19 mouse cellular contexts compared by ENCODE assay signal in the genomic region with DNA sequence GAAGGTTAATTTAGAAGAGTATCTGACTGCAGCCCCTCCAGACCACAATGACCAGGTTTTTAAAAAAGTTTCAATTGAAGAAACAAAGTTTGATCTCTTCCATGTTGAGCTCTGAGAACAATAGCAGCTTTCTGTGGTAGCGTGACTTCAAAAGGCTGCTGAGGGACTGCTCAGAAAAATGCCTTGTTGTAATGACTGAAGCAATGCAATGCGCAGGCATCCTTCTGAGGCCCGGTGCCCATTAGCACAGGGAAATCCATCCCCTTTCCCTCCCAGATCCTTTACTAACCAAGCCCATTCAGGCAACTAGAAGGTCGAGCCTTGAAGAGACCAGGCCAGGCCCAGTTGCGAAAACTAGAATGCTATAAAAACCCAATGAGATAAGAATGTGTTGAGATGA. TPM values are rescaled to one million over a fixed set of nuclear protein-coding genes. Genes with fewer than 3 reads are reported as not detected.
A peak's percentile ranks its signal among the peaks of the same experiment; 100 is the strongest.
DNase-seq lines count a peak whose midpoint lies in the region; ATAC-seq and TF ChIP-seq lines count a peak whose summit lies in the region.
"Had no signal": no experiment of that assay in that cellular context is flagged by ENCODE, and none has a peak within 500 bp of the region (broad histone marks: within the 10 kb centered on the region; RNA-seq: fewer than 3 reads in every experiment).

No protein-coding gene starts in this region.

- H3K4me1 ChIP-seq in hindbrain, postnatal 0 days (ENCODE audit: insufficient read depth, low read length) = peaks cover 7% of the 10 kb centered on the region; the same call in 1 of the 2 replicates
- H3K4me1 ChIP-seq in hindbrain, embryonic 13.5 days (replicated peaks) = peaks cover 40% of the 10 kb centered on the region
- H3K4me1 ChIP-seq in midbrain, embryonic 11.5 days (ENCODE audit: control insufficient read depth, insufficient read depth, low read length) = peaks cover 32% of the 10 kb centered on the region
- H3K4me1 ChIP-seq in midbrain, embryonic 13.5 days (replicated peaks) = peaks cover 51% of the 10 kb centered on the region
- peaks cover 14% of the 10 kb centered on the region for H3K4me1 ChIP-seq in embryonic facial prominence, embryonic 14.5 days (ENCODE audit: control insufficient read depth, insufficient read depth, low read length)

- H3K27ac ChIP-seq in hindbrain, postnatal 0 days = no peak overlapping the region
- H3K27ac ChIP-seq in hindbrain, embryonic 13.5 days = no peak overlapping the region
- H3K27ac ChIP-seq in midbrain, embryonic 11.5 days (ENCODE audit: low read depth, low read length) = no peak overlapping the region
- no peak overlapping the region for H3K27ac ChIP-seq in midbrain, embryonic 13.5 days
- H3K27ac ChIP-seq in embryonic facial prominence, embryonic 14.5 days (replicated peaks; ENCODE audit: low read depth, low read length) = no peak overlapping the region
- H3K27ac ChIP-seq: hindbrain, embryonic 12.5 days; layer of hippocampus, adult 2 months; neural tube, embryonic 15.5 days had no signal

- H3K9ac ChIP-seq in hindbrain, postnatal 0 days (replicated peaks; ENCODE audit: low read length) = no peak overlapping the region
- H3K9ac ChIP-seq in hindbrain, embryonic 13.5 days = no peak overlapping the region
- no peak overlapping the region for H3K9ac ChIP-seq in midbrain, embryonic 11.5 days (ENCODE audit: low read length)
- H3K9ac ChIP-seq in midbrain, embryonic 13.5 days (replicated peaks) = no peak overlapping the region
- no peak overlapping the region for H3K9ac ChIP-seq in embryonic facial prominence, embryonic 14.5 days (ENCODE audit: low read depth, low read length)
- H3K9ac ChIP-seq: forebrain, postnatal 0 days; neural tube, embryonic 15.5 days had no signal

- peaks cover 9% of the 10 kb centered on the region for H3K27me3 ChIP-seq in hindbrain, postnatal 0 days (ENCODE audit: insufficient read depth, low read length)
- H3K27me3 ChIP-seq in hindbrain, embryonic 13.5 days = peaks cover 70% of the 10 kb centered on the region
- peaks cover 47% of the 10 kb centered on the region for H3K27me3 ChIP-seq in midbrain, embryonic 11.5 days (ENCODE audit: control insufficient read depth, insufficient read depth, low read length)
- peaks cover 52% of the 10 kb centered on the region for H3K27me3 ChIP-seq in midbrain, embryonic 13.5 days
- peaks cover 64% of the 10 kb centered on the region for H3K27me3 ChIP-seq in embryonic facial prominence, embryonic 14.5 days (replicated peaks; ENCODE audit: control insufficient read depth, insufficient read depth, low read length)

- no peak for ATAC-seq in hindbrain, postnatal 0 days
- ATAC-seq in hindbrain, embryonic 13.5 days (ENCODE audit: low FRiP score) = no peak
- no peak for ATAC-seq in midbrain, embryonic 11.5 days (ENCODE audit: low FRiP score)
- ATAC-seq in midbrain, embryonic 13.5 days = no peak
- no peak for ATAC-seq in embryonic facial prominence, embryonic 14.5 days (ENCODE audit: low read depth)
- ATAC-seq: forebrain, postnatal 0 days; intestine, embryonic 16.5 days had no signal

- no peak overlapping the region for H3K4me3 ChIP-seq in hindbrain, postnatal 0 days (ENCODE audit: low read length)
- H3K4me3 ChIP-seq in hindbrain, embryonic 13.5 days = no peak overlapping the region
- no peak overlapping the region for H3K4me3 ChIP-seq in midbrain, embryonic 11.5 days (ENCODE audit: low read depth, low read length)
- H3K4me3 ChIP-seq in midbrain, embryonic 13.5 days (replicated peaks) = no peak overlapping the region
- H3K4me3 ChIP-seq in embryonic facial prominence, embryonic 14.5 days (ENCODE audit: low read depth, low read length) = no peak overlapping the region
- H3K4me3 ChIP-seq: erythroblast, embryonic 14.5 days had no signal

- H3K36me3 ChIP-seq in hindbrain, postnatal 0 days (ENCODE audit: insufficient read depth, low read length) = no peaks in the 10 kb centered on the region
- no peaks in the 10 kb centered on the region for H3K36me3 ChIP-seq in hindbrain, embryonic 13.5 days
- no peaks in the 10 kb centered on the region for H3K36me3 ChIP-seq in midbrain, embryonic 11.5 days (ENCODE audit: control insufficient read depth, insufficient read depth, low read length)
- H3K36me3 ChIP-seq in midbrain, embryonic 13.5 days = no peaks in the 10 kb centered on the region
- no peaks in the 10 kb centered on the region for H3K36me3 ChIP-seq in embryonic facial prominence, embryonic 14.5 days (ENCODE audit: control insufficient read depth, insufficient read depth, low read length)
- H3K36me3 ChIP-seq: heart, embryonic 10.5 days; hindbrain, embryonic 12.5 days; neural tube, embryonic 15.5 days had no signal

- WGBS in hindbrain, postnatal 0 days = 39% methylated on average over 5 of the region's 5 CpGs
- 12% methylated on average over 5 of the region's 5 CpGs for WGBS in hindbrain, embryonic 13.5 days
- 4% methylated on average over 5 of the region's 5 CpGs for WGBS in midbrain, embryonic 11.5 days
- 6% methylated on average over 5 of the region's 5 CpGs for WGBS in midbrain, embryonic 13.5 days
- 17% methylated on average over 5 of the region's 5 CpGs for WGBS in embryonic facial prominence, embryonic 14.5 days

- DNase-seq in hindbrain, postnatal 0 days (ENCODE audit: low spot score) = no peak
- peak; percentile 86 for DNase-seq in midbrain, embryonic 11.5 days (ENCODE audit: low spot score, missing footprints)
- DNase-seq in embryo, embryonic 10 days (ENCODE audit: low spot score) = peak; percentile 57
- DNase-seq in embryonic facial prominence, embryonic 14.5 days (ENCODE audit: low spot score) = no peak
- no peak for DNase-seq in layer of hippocampus, postnatal 10 days (ENCODE audit: low spot score in 2 of 2)
- DNase-seq: cerebellum, adult 9-11 months had no signal

- H3K4me2 ChIP-seq in hindbrain, postnatal 0 days (ENCODE audit: low read depth, low read length) = peak overlapping the region; percentile 80
- H3K4me2 ChIP-seq in hindbrain, embryonic 13.5 days = no peak overlapping the region
- H3K4me2 ChIP-seq in midbrain, embryonic 11.5 days = peak overlapping the region; percentile 4; the same call in 1 of the 2 replicates
- H3K4me2 ChIP-seq in midbrain, embryonic 13.5 days (replicated peaks) = no peak overlapping the region
- peak overlapping the region; percentile 83; the same call in 1 of the 2 replicates for H3K4me2 ChIP-seq in embryonic facial prominence, embryonic 14.5 days (ENCODE audit: low read depth, low read length)

- H3K9me3 ChIP-seq in hindbrain, postnatal 0 days (ENCODE audit: low read length) = no peaks in the 10 kb centered on the region
- H3K9me3 ChIP-seq in hindbrain, embryonic 13.5 days = no peaks in the 10 kb centered on the region
- no peaks in the 10 kb centered on the region for H3K9me3 ChIP-seq in midbrain, embryonic 11.5 days (ENCODE audit: control insufficient read depth, low read length)
- no peaks in the 10 kb centered on the region for H3K9me3 ChIP-seq in midbrain, embryonic 13.5 days
- H3K9me3 ChIP-seq in embryonic facial prominence, embryonic 14.5 days (ENCODE audit: control insufficient read depth, low read length) = no peaks in the 10 kb centered on the region
- H3K9me3 ChIP-seq: heart, embryonic 10.5 days; hindbrain, embryonic 12.5 days; neural tube, embryonic 15.5 days had no signal

- no peak for TF ChIP-seq CTCF in hindbrain, postnatal 0 days (IDR thresholded peaks at IDR 0.05; ENCODE audit: low read depth)

RNA-seq across cellular contexts. Expression of gene Sp5, which starts 3.6 kb away (rescaled TPM):
- 14.8 and 28.2 TPM in 2 replicates for total RNA-seq in hindbrain, postnatal 0 days (2014; rRNA removed)
- polyA plus RNA-seq in hindbrain, postnatal 0 days (2015; fragmentation: Nextera tagmentation; extraction: Ambion mirVana) = 13.2 and 14.0 TPM in 2 replicates
- 3.4 and 4.1 TPM in 2 replicates for polyA plus RNA-seq in hindbrain, embryonic 13.5 days (2015; fragmentation: Nextera tagmentation; extraction: Ambion mirVana)
- polyA plus RNA-seq in midbrain, embryonic 11.5 days (2014; fragmentation: Nextera tagmentation; extraction: Ambion mirVana) = 10.2 and 12.8 TPM in 2 replicates
- polyA plus RNA-seq in midbrain, embryonic 13.5 days (2015; fragmentation: Nextera tagmentation; extraction: Ambion mirVana) = 11.1 and 18.1 TPM in 2 replicates
- polyA plus RNA-seq in embryonic facial prominence, embryonic 14.5 days (2014; fragmentation: Nextera tagmentation; extraction: Ambion mirVana) = 3.7 and 6.6 TPM in 2 replicates
- total RNA-seq in layer of hippocampus, postnatal 10 days (2021) = 1 to 10 TPM in 1 of 2 experiments, under 1 TPM in 1; 0.98 to 1.3 TPM
- total RNA-seq: gastrocnemius, adult 18-20 months; megakaryocyte-erythroid progenitor cell, adult 5-6 weeks had no signal
- polyA plus RNA-seq: erythroblast, embryonic 14.5 days; liver, embryonic 16.5 days; thymus, postnatal 0 days had no signal

RNA-seq across cellular contexts. Expression of gene Erich2, which starts 37.5 kb away (rescaled TPM):
- total RNA-seq in hindbrain, postnatal 0 days (2014; rRNA removed) = 0.43 and 1.8 TPM in 2 replicates
- polyA plus RNA-seq in hindbrain, postnatal 0 days (2015; fragmentation: Nextera tagmentation; extraction: Ambion mirVana) = 6.3 and 7.1 TPM in 2 replicates
- polyA plus RNA-seq in hindbrain, embryonic 13.5 days (2015; fragmentation: Nextera tagmentation; extraction: Ambion mirVana) = 2.3 and 3.8 TPM in 2 replicates
- polyA plus RNA-seq in midbrain, embryonic 11.5 days (2014; fragmentation: Nextera tagmentation; extraction: Ambion mirVana) = 2.7 and 3.0 TPM in 2 replicates
- 1.3 and 3.2 TPM in 2 replicates for polyA plus RNA-seq in midbrain, embryonic 13.5 days (2015; fragmentation: Nextera tagmentation; extraction: Ambion mirVana)
- polyA plus RNA-seq in embryonic facial prominence, embryonic 14.5 days (2014; fragmentation: Nextera tagmentation; extraction: Ambion mirVana) = 4.2 and 6.1 TPM in 2 replicates
- total RNA-seq in layer of hippocampus, postnatal 10 days (2021) = 1 to 10 TPM; 1.1 to 2.0 TPM
- total RNA-seq: gastrocnemius, adult 18-20 months; megakaryocyte-erythroid progenitor cell, adult 5-6 weeks had no signal
- polyA plus RNA-seq: erythroblast, embryonic 14.5 days; liver, embryonic 16.5 days had no signal

Comparison
In these comparisons a context has a peak if more than half of its experiments do, and no peak if none do; other contexts are left out.
1. H3K4me2 ChIP-seq: peak in hindbrain, postnatal 0 days (single experiment), midbrain, embryonic 11.5 days (single experiment) and embryonic facial prominence, embryonic 14.5 days (single experiment); none in hindbrain, embryonic 13.5 days (single experiment) and midbrain, embryonic 13.5 days (single experiment).
2. DNase-seq: peak in midbrain, embryonic 11.5 days (single experiment) and embryo, embryonic 10 days (single experiment); none in hindbrain, postnatal 0 days (single experiment), embryonic facial prominence, embryonic 14.5 days (single experiment) and layer of hippocampus, postnatal 10 days (0 of 2).